Mouse (Mus musculus): ENCODE results near the gene Sfxn2. TPM values are rescaled to one million over a fixed set of nuclear protein-coding genes. Genes with fewer than 3 reads are reported as not detected.

Gene Sfxn2
- polyA plus RNA-seq, 2 experiments = 7.4 to 15.0 TPM

GRCm38 (mm10) chr19:46547565-46547964 is 25.6 kb upstream of the Sfxn2 start:
- DNase-seq (ENCODE audit: low read depth in 3 of 3, low spot score in 3 of 3) = no peak
- H3K27ac ChIP-seq = no peak overlapping the region
- H3K27me3 ChIP-seq (ENCODE audit: control insufficient read depth, insufficient read depth, low read length) = no peaks in the 10 kb centered on the region
- no peaks in the 10 kb centered on the region for H3K9me3 ChIP-seq (ENCODE audit: control insufficient read depth, low read length)
- H3K4me1 ChIP-seq (replicated peaks; ENCODE audit: control insufficient read depth in 2 of 2, insufficient read depth in 2 of 2, low read length in 1 of 2) = 0 out of 4 replicates have a peak, but pooled peaks cover 0 to 4% of the 10 kb centered on the region in 2 experiments
- no peak for TF ChIP-seq CTCF (IDR thresholded peaks at IDR 0.05; ENCODE audit: low read depth)
- no peak for TF ChIP-seq EP300 (IDR thresholded peaks at IDR 0.05; ENCODE audit: low read depth)
- H3K4me3 ChIP-seq (ENCODE audit: insufficient read depth in 1 of 2, low read depth in 2 of 2, low read length in 2 of 2) = no peak overlapping the region
- H3K36me3 ChIP-seq (replicated peaks; ENCODE audit: control insufficient read depth, insufficient read depth, low read depth) = no peaks in the 10 kb centered on the region
- no peak for ATAC-seq (ENCODE audit: insufficient read depth)
- H3K4me2 ChIP-seq (ENCODE audit: low read depth) = no peak overlapping the region
- WGBS (ENCODE audit: insufficient replicate concordance) = 68% methylated on average over 6 of the region's 6 CpGs
- no peak overlapping the region for H3K9ac ChIP-seq (replicated peaks)

- TF ChIP-seq CTCF (IDR thresholded peaks at IDR 0.05; ENCODE audit: low read depth) = no peak
- no peak for TF ChIP-seq EP300 (IDR thresholded peaks at IDR 0.05; ENCODE audit: low read depth)
- Histone ChIP-seq H3K27me3 (ENCODE audit: control insufficient read depth, insufficient read depth, low read length) (no peaks in the 10 kb centered on the region), H3K9ac (replicated peaks) (no peak overlapping the region), H3K4me2 (ENCODE audit: low read depth) (no peak overlapping the region), H3K36me3 (replicated peaks; ENCODE audit: control insufficient read depth, insufficient read depth, low read depth) (no peaks in the 10 kb centered on the region), H3K27ac (no peak overlapping the region), H3K4me1 (replicated peaks; ENCODE audit: control insufficient read depth in 2 of 2, insufficient read depth in 2 of 2, low read length in 1 of 2) (peaks cover under 1 to 4% of the 10 kb centered on the region in 2 experiments; a peak in 2 of 4 replicates), H3K9me3 (ENCODE audit: control insufficient read depth, low read length) (no peaks in the 10 kb centered on the region), H3K4me3 (ENCODE audit: insufficient read depth in 1 of 2, low read depth in 2 of 2, low read length in 2 of 2) (no peak overlapping the region)
- WGBS (ENCODE audit: insufficient replicate concordance) = 78% methylated on average over 10 of the region's 10 CpGs
- DNase-seq (ENCODE audit: low read depth in 3 of 3, low spot score in 3 of 3) = no peak
- ATAC-seq (ENCODE audit: insufficient read depth) = no peak
These were observed 25.1 kb upstream of the Sfxn2 start for GRCm38 (mm10) chr19:46548110-46548509.

- DNase-seq (ENCODE audit: low read depth in 3 of 3, low spot score in 3 of 3) = no peak
- TF ChIP-seq CTCF (IDR thresholded peaks at IDR 0.05; ENCODE audit: low read depth) = no peak
- no peak for TF ChIP-seq EP300 (IDR thresholded peaks at IDR 0.05; ENCODE audit: low read depth)
- H3K4me3 ChIP-seq (ENCODE audit: insufficient read depth in 1 of 2, low read depth in 2 of 2, low read length in 2 of 2) = no peak overlapping the region
- H3K36me3 ChIP-seq (replicated peaks; ENCODE audit: control insufficient read depth, insufficient read depth, low read depth) = no peaks in the 10 kb centered on the region
- H3K4me1 ChIP-seq (replicated peaks; ENCODE audit: control insufficient read depth in 2 of 2, insufficient read depth in 2 of 2, low read length in 1 of 2) = peaks cover 16 to 17% of the 10 kb centered on the region in 2 experiments
- H3K9ac ChIP-seq (replicated peaks) = no peak overlapping the region
- H3K9me3 ChIP-seq (ENCODE audit: control insufficient read depth, low read length) = no peaks in the 10 kb centered on the region
- H3K27ac ChIP-seq = no peak overlapping the region
- H3K4me2 ChIP-seq (ENCODE audit: low read depth) = no peak overlapping the region
- H3K27me3 ChIP-seq (ENCODE audit: control insufficient read depth, insufficient read depth, low read length) = no peaks in the 10 kb centered on the region
- WGBS (ENCODE audit: insufficient replicate concordance) = 74% methylated on average over 4 of the region's 4 CpGs
- ATAC-seq (ENCODE audit: insufficient read depth) = no peak
These were observed 22.8 kb upstream of the Sfxn2 start for GRCm38 (mm10) chr19:46550385-46550784.

DNA sequence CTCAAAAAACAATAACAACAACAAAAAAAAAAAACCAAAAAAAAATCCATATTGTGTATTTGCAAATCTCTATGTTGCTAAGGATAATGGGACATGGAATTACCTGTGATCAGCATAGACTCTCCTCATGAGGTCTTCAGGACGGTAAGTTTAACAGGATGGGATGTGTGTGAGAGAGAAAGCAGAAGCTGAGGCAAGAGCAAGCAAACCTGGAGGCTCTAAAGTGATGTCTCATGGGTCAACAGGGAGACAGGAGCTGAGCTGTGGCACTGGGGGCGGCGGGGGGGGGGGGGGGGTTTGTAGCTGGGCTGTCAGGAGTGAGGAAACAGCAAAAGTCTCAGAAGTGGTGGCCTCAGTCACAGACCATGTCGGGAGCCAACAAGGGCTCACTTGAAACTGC is 20.7 kb upstream of the Sfxn2 start:
- Histone ChIP-seq H3K27ac (no peak overlapping the region), H3K36me3 (replicated peaks; ENCODE audit: control insufficient read depth, insufficient read depth, low read depth) (no peaks in the 10 kb centered on the region), H3K4me1 (replicated peaks; ENCODE audit: control insufficient read depth in 2 of 2, insufficient read depth in 2 of 2, low read length in 1 of 2) (peaks cover 12 to 17% of the 10 kb centered on the region in 2 experiments), H3K4me3 (ENCODE audit: insufficient read depth in 1 of 2, low read depth in 2 of 2, low read length in 2 of 2) (no peak overlapping the region), H3K27me3 (ENCODE audit: control insufficient read depth, insufficient read depth, low read length) (no peaks in the 10 kb centered on the region), H3K9ac (replicated peaks) (no peak overlapping the region), H3K4me2 (ENCODE audit: low read depth) (no peak overlapping the region), H3K9me3 (ENCODE audit: control insufficient read depth, low read length) (no peaks in the 10 kb centered on the region)
- 31% methylated on average over 4 of the region's 4 CpGs for WGBS (ENCODE audit: insufficient replicate concordance)
- no peak for TF ChIP-seq CTCF (IDR thresholded peaks at IDR 0.05; ENCODE audit: low read depth)
- no peak for TF ChIP-seq EP300 (IDR thresholded peaks at IDR 0.05; ENCODE audit: low read depth)
- DNase-seq (ENCODE audit: low read depth in 3 of 3, low spot score in 3 of 3) = no peak
- ATAC-seq (ENCODE audit: insufficient read depth) = no peak

DNA sequence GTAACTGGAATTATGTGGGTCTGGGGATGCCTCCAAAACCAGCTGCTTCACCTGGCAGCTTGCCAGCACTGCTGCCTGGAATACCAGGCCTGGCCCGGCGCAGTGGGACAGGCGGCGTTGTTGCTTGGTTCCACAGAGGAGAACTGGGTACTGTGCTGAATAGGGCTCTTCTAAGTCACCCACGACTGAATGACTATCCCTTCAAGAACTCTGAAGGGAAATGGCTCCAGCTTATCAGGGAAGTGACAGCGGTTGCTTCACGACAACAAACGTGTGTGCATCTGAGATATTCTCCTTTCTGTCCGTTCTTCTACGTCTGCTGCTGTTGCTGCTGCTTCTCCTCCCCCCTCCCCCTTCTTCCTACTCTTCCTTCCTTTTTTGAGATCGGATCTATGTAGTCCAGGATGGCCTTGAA is 19.6 kb upstream of the Sfxn2 start:
- H3K4me3 ChIP-seq (ENCODE audit: insufficient read depth in 1 of 2, low read depth in 2 of 2, low read length in 2 of 2) = no peak overlapping the region
- no peaks in the 10 kb centered on the region for H3K36me3 ChIP-seq (replicated peaks; ENCODE audit: control insufficient read depth, insufficient read depth, low read depth)
- no peaks in the 10 kb centered on the region for H3K27me3 ChIP-seq (ENCODE audit: control insufficient read depth, insufficient read depth, low read length)
- peak overlapping the region; percentile 80 for H3K27ac ChIP-seq
- DNase-seq (ENCODE audit: low read depth in 3 of 3, low spot score in 3 of 3) (peak; percentile 67 to 71 (median 69)), ATAC-seq (ENCODE audit: insufficient read depth) (peak; percentile 87)
- peak overlapping the region; percentile 55 for H3K4me2 ChIP-seq (ENCODE audit: low read depth)
- peak overlapping the region; percentile 35 for H3K9ac ChIP-seq (replicated peaks)
- WGBS (ENCODE audit: insufficient replicate concordance) = 9% methylated on average over 11 of the region's 11 CpGs
- H3K4me1 ChIP-seq (replicated peaks; ENCODE audit: control insufficient read depth in 2 of 2, insufficient read depth in 2 of 2, low read length in 1 of 2) = peaks cover 12 to 17% of the 10 kb centered on the region in 2 experiments
- TF ChIP-seq EP300 (IDR thresholded peaks at IDR 0.05; ENCODE audit: low read depth) = peak; percentile 87
- no peak for TF ChIP-seq CTCF (IDR thresholded peaks at IDR 0.05; ENCODE audit: low read depth)
- H3K9me3 ChIP-seq (ENCODE audit: control insufficient read depth, low read length) = no peaks in the 10 kb centered on the region
